Mouse (Mus musculus): Measurements from ENCODE around the gene Smtnl2. TPM values are rescaled to one million over a fixed set of nuclear protein-coding genes. Genes with fewer than 3 reads are reported as not detected.

The Smtnl2 gene
- polyA plus RNA-seq, 1 experiment from 2014 or later, result 16.4 TPM

DNA sequence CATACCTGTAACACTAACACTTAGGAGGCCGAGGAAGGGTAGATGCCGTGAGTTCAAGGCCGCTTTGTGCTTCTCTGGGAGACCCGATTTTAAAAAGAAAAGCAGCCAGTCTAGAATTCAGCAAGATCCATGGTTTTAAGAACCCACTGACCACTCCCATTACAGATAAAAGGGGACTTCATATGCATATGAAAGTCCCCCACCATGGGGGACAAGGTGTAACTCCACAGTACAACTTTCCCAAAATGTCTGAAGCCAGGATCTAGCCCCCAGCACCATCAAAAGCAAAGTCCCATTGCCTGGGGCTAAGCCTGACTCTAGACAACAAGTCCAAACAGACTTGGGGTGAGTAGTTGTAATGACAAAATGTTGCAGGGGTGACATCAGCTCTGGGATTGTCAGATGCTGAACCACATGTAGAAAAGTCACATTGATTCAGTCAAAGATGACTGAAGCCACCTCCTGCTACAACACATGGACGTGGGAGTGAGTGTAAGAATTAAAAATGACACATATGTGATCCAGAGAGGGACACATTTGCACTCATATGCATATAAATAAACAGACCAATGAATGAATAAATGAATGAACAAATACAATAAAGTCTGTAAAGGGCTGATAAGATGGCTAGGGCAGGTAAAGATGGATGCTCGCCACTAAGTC, 9.1 kb upstream of the Smtnl2 start:
- Histone ChIP-seq H3K27me3 (replicated peaks; ENCODE audit: low read depth, poor library complexity, severe bottlenecking) (0 out of 2 replicates have a peak, but pooled peaks cover 3% of the 10 kb centered on the region), H3K27ac (replicated peaks) (no peak overlapping the region), H3K36me3 (replicated peaks) (no peaks in the 10 kb centered on the region), H3K4me3 (no peak overlapping the region), H3K4me1 (peaks cover 23% of the 10 kb centered on the region), H3K9me3 (no peaks in the 10 kb centered on the region)
- no peak for DNase-seq (ENCODE audit: low spot score)
- WGBS, result 83% methylated on average over 6 of the region's 6 CpGs

DNA sequence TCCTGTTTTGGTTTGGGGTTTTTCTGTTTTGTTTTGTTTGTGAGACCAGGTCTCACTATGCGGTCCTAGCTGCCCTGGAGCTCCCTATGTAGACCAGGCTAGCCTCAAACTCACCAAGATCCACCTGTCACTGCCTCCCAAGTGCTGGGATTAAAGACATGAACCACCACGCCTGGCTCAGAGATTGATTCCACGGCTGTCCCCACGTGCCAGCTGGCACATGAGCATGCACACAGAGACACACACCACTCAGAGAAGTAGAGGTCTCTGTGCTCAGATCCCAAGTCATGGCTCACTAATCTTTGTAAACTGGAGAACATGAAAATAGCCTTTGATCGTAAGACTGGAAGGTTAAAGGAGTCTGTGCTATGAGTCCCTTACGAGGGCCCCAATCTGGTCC, 7.5 kb upstream of the Smtnl2 start:
- peaks cover 9% of the 10 kb centered on the region; the same call in 1 of the 2 replicates for H3K27me3 ChIP-seq (replicated peaks; ENCODE audit: low read depth, poor library complexity, severe bottlenecking)
- no peaks in the 10 kb centered on the region for H3K9me3 ChIP-seq
- WGBS, result 88% methylated on average over 6 of the region's 6 CpGs
- H3K4me3 ChIP-seq, result no peak overlapping the region
- H3K4me1 ChIP-seq, result peaks cover 20% of the 10 kb centered on the region
- H3K36me3 ChIP-seq (replicated peaks), result no peaks in the 10 kb centered on the region
- DNase-seq (ENCODE audit: low spot score), result no peak
- H3K27ac ChIP-seq (replicated peaks), result no peak overlapping the region

DNA sequence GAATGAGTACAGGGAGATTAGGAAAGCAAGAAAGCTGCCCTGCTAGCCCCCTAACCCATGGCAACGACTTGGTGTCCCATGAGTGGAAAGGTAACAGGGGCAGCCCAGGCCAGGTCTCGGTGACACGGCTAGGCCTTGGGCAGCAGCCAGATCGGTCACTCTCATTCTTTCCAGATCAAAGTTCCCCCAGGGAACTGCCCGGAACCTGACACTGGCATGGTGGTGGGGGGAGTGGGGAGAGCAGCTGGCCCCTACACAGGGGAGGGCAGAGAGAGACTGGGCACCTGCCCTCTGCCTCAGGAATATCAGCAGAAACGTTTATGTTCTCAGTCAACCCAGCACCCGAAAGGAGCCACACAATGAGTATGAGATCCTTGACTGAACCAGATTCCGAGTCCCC, 6.7 kb upstream of the Smtnl2 start:
- no peak for DNase-seq (ENCODE audit: low spot score)
- Histone ChIP-seq H3K9me3 (no peaks in the 10 kb centered on the region), H3K36me3 (replicated peaks) (no peaks in the 10 kb centered on the region), H3K27me3 (replicated peaks; ENCODE audit: low read depth, poor library complexity, severe bottlenecking) (peaks cover 17% of the 10 kb centered on the region; the same call in 1 of the 2 replicates), H3K4me3 (no peak overlapping the region), H3K27ac (replicated peaks) (peak overlapping the region; percentile 54; the same call in 1 of the 2 replicates), H3K4me1 (peaks cover 21% of the 10 kb centered on the region)
- 43% methylated on average over 8 of the region's 8 CpGs for WGBS

DNA sequence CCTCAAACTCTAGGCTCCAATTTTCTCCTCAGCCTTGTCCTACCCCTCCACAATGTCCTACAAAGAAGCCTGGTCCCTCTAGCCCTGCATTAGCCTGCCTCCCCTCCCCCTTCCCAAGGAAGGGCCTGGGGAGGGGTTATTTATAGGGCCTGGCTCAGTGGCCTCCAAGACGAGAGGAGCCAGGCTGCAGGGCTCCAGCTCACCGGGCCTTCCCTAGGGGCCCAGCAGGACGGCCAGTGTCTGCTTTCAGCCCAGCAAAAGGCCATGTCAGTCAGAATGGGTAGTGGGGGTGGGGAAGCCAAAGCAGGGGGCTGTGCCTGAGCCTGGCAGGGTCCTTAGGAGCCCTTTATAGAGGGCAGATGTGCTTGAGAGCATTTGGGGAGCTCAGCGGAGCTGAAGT, 5.9 kb upstream of the Smtnl2 start:
- peaks cover 26% of the 10 kb centered on the region for H3K4me1 ChIP-seq
- no peaks in the 10 kb centered on the region for H3K36me3 ChIP-seq (replicated peaks)
- H3K27ac ChIP-seq (replicated peaks), result peak overlapping the region; percentile 54; the same call in 1 of the 2 replicates
- WGBS, result 7% methylated on average over 4 of the region's 4 CpGs
- H3K9me3 ChIP-seq, result no peaks in the 10 kb centered on the region
- no peak overlapping the region for H3K4me3 ChIP-seq
- peaks cover 25% of the 10 kb centered on the region for H3K27me3 ChIP-seq (replicated peaks; ENCODE audit: low read depth, poor library complexity, severe bottlenecking)
- DNase-seq (ENCODE audit: low spot score), result peak; percentile 42

DNA sequence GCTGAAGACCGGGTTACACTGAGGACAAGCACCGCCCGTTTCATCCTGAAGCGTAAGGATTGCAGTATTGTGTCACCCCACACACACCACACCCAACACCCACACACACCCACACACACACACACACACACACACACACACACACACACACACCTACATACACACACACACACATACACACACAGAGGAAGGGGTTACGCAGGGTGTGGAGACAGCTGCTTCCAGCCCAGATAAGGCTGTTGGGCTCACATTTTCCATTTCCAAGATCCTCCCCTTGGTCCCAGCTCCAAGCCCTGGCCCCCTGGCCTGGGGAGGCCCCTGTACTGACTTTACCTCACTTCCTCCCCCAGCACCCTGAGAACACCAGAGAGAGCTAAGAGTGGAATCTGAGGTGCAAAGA, 5.2 kb upstream of the Smtnl2 start:
- Histone ChIP-seq H3K4me3 (no peak overlapping the region), H3K27ac (replicated peaks) (no peak overlapping the region; the same call in 1 of the 2 replicates), H3K9me3 (no peaks in the 10 kb centered on the region), H3K36me3 (replicated peaks) (no peaks in the 10 kb centered on the region), H3K27me3 (replicated peaks; ENCODE audit: low read depth, poor library complexity, severe bottlenecking) (peaks cover 32% of the 10 kb centered on the region), H3K4me1 (peaks cover 33% of the 10 kb centered on the region)
- DNase-seq (ENCODE audit: low spot score), result no peak
- 86% methylated on average over 5 of the region's 5 CpGs for WGBS

DNA sequence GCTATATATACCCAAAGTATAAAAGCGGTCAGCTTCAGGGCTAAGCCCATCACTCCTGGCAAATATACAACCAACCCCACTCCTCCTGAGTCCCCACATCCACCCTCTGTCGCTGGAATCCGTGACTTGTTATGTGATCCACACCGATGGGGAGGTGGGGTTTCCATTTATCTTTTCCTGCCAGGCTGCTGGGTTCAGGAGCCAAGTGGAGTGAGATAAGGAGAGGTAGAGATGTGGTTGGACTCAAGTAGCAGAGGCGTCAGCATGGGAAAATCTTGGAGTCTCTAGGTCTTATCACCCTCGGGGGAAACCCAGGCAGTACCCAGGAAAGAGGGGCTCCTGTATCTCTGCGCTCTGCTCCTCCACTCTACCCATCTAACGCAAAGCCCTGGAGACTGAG, 3.6 kb upstream of the Smtnl2 start:
- WGBS, result 84% methylated on average over 8 of the region's 8 CpGs
- H3K36me3 ChIP-seq (replicated peaks), result no peaks in the 10 kb centered on the region
- H3K4me1 ChIP-seq, result peaks cover 48% of the 10 kb centered on the region
- H3K27ac ChIP-seq (replicated peaks), result no peak overlapping the region
- no peak for DNase-seq (ENCODE audit: low spot score)
- no peak overlapping the region for H3K4me3 ChIP-seq
- H3K9me3 ChIP-seq, result no peaks in the 10 kb centered on the region
- peaks cover 47% of the 10 kb centered on the region for H3K27me3 ChIP-seq (replicated peaks; ENCODE audit: low read depth, poor library complexity, severe bottlenecking)

DNA sequence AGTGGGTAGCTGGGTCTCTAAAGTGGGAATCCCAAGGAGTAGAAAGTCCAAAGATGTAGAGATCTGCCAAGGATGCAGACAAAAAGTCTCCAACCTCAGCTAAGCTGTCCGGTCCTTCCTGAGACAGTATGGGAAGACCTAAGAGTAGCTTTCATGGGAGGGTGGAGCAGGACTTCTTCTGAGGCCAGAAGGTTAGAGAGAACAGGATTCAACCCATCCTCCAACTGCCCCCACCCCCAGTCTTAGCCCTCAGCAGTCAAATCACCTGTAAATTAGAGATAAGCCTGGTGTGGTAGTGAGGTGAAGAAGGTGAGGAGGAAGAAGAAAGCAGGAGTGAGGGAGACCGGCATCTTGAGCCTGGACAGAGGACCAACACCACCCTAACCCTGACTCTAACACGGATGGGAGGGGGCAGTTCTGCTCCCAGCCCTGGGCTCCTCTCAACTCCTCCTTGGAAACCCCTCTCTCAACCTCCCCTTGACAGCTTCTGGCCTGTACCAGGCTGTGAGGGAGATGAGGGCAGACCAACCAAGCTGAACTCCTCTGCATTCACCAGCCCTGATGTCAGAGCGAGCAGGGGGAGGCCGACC, 2.2 kb upstream of the Smtnl2 start:
- peaks cover 62% of the 10 kb centered on the region for H3K27me3 ChIP-seq (replicated peaks; ENCODE audit: low read depth, poor library complexity, severe bottlenecking)
- DNase-seq (ENCODE audit: low spot score), result no peak
- H3K4me1 ChIP-seq, result peaks cover 63% of the 10 kb centered on the region
- H3K9me3 ChIP-seq, result no peaks in the 10 kb centered on the region
- WGBS, result 69% methylated on average over 5 of the region's 5 CpGs
- no peaks in the 10 kb centered on the region for H3K36me3 ChIP-seq (replicated peaks)
- no peak overlapping the region for H3K27ac ChIP-seq (replicated peaks)
- no peak overlapping the region for H3K4me3 ChIP-seq

DNA sequence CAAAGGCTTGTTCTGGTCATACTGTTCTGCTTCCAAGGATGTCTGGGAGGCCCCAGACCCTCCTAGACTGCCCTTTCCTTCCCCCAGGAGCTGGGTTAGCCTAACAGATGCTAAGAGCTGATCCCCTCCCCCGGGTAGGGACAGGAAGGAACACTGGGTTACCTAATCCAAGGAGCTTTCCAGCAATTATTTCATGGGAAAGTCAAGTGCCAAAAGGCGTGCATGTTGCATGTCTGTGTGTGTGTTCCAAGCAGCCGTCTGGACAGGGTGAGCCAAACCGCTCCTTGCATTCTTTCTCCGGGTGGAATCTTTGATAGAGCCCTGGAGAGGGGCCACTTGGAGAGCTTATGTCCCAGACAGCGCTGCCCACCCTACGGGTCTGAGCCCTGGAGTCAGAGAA, 1.5 kb upstream of the Smtnl2 start:
- no peak for DNase-seq (ENCODE audit: low spot score)
- Histone ChIP-seq H3K9me3 (no peaks in the 10 kb centered on the region), H3K4me1 (peaks cover 63% of the 10 kb centered on the region), H3K4me3 (no peak overlapping the region), H3K27ac (replicated peaks) (no peak overlapping the region), H3K36me3 (replicated peaks) (no peaks in the 10 kb centered on the region), H3K27me3 (replicated peaks; ENCODE audit: low read depth, poor library complexity, severe bottlenecking) (peaks cover 68% of the 10 kb centered on the region)
- WGBS, result 84% methylated on average over 7 of the region's 7 CpGs

DNA sequence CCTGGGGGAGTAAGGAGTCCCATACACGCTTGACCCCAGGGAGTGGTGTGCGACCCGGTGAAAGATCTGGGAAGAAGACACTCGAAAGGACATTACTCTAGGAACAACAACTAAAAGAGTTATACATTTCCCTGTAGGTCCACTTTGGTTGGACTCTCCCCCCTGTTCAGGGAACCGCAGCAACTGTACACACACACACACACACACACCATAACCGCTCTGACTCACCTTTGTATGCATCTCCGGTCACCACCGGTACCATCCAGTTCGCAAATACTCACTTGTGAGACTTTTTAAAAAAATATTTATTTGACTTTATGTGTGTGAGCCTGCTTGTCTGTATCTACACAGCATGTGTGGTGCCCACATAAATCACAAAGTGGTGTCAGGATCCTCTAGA, 432 bp upstream of the Smtnl2 start:
- Histone ChIP-seq H3K36me3 (replicated peaks) (no peaks in the 10 kb centered on the region), H3K9me3 (no peaks in the 10 kb centered on the region), H3K27me3 (replicated peaks; ENCODE audit: low read depth, poor library complexity, severe bottlenecking) (peaks cover 79% of the 10 kb centered on the region), H3K27ac (replicated peaks) (no peak overlapping the region), H3K4me1 (peaks cover 63% of the 10 kb centered on the region), H3K4me3 (peak overlapping the region; percentile 86)
- no peak for DNase-seq (ENCODE audit: low spot score)
- 35% methylated on average over 9 of the region's 9 CpGs for WGBS

DNA sequence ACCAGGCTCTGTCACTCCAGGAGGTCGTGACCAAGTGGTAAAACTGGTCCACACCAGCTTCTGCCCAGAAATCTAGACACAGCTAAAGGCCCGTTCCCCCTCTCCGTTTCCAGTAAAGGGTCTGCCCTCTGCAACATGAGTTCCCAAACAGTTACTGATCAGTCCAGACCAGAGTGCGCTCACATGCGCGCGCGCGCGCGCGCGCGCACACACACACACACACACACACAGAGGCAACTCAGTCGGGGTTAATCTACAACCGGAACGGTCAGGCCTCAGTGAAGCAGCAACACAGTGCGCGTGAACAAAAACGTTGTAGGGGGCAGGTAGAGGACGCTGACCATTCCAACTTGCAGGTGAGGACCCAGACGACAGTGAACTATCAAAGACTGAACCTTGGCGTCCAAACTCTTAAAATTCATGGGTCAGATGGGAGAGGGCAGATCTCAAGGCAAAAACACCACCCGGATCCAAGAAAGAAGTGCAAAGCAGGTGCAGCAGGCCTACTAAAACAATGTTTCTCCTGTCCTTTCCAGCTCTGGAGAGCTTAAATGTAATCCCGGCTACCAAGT, 906 bp downstream of the Smtnl2 start:
- H3K9me3 ChIP-seq, result no peaks in the 10 kb centered on the region
- peaks cover 73% of the 10 kb centered on the region for H3K4me1 ChIP-seq
- H3K27me3 ChIP-seq (replicated peaks; ENCODE audit: low read depth, poor library complexity, severe bottlenecking), result peaks cover 81% of the 10 kb centered on the region
- DNase-seq (ENCODE audit: low spot score), result peak; percentile 45
- H3K27ac ChIP-seq (replicated peaks), result no peak overlapping the region
- H3K4me3 ChIP-seq, result peak overlapping the region; percentile 86
- 2% methylated on average over 25 of the region's 25 CpGs for WGBS
- no peaks in the 10 kb centered on the region for H3K36me3 ChIP-seq (replicated peaks)

DNA sequence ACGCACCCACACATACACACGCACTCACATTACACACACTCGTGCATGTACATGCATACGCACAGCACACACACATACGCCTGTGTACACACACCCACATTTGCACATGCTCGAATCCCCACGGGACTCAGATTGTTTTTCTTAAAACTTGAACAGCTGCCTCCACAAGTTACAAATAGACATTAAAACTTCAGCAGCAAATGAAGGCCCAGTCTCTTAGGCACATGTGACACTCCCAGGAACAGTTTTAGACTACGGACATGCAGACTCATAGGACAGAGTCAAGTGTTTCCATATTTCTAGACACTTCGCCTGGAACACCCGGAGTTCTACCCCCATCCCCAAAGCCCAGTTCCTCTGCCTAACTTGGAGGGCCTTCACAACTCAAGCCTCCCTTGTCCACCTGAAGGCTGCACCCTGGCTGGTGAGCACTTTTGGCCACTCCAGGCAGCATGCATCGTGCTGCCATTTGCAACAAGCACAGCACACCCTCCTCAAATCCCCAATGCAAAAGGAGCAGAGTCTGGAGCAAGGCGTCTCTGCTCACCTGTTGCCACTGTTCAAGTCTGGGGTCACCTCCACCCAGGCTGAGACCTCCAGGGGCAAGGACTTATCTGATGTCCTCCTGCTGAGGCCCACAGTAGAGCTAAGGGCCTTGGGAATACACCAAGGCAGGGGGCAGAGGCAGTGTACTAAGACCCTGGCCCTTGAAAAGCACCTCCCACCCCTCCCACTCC, 1.7 kb downstream of the Smtnl2 start:
- H3K27me3 ChIP-seq (replicated peaks; ENCODE audit: low read depth, poor library complexity, severe bottlenecking), result peaks cover 81% of the 10 kb centered on the region
- peaks cover 76% of the 10 kb centered on the region for H3K4me1 ChIP-seq
- no peak for DNase-seq (ENCODE audit: low spot score)
- no peaks in the 10 kb centered on the region for H3K9me3 ChIP-seq
- H3K27ac ChIP-seq (replicated peaks), result no peak overlapping the region
- 79% methylated on average over 12 of the region's 12 CpGs for WGBS
- H3K36me3 ChIP-seq (replicated peaks), result no peaks in the 10 kb centered on the region
- peak overlapping the region; percentile 86 for H3K4me3 ChIP-seq

DNA sequence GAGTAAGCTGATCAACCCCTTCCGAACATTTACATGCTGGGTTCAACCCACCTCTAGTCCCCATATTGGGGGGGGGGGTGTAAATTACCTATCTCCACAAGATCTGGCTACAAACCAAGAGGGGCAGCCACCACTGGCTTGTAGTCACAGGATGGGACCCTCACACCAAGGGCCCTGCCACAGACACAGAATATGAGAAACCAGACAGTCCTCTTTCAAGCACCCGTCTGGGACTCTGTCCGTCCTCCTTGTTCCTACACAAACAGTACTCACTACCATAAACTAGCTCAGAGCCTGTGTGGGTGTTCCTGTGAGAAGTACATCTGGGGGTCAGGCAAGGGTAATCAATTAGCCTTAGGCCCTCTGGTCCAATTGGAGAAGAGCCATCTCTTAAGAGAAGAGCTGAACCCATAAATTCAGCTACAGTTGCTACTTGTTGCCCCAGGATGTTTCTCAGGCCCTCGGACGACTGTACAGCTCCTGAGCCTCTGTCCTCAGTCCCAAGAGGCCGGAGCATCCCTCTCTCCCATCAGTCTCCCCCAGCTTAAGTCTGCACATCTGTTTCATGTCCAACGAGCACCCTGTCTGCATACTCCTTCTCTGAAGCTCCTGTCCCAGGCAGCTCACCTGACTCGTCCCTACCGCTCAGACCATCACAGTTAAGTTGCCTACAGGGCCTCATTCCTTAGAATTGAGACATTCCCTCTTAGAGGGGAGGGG, 2.9 kb downstream of the Smtnl2 start:
- Histone ChIP-seq H3K27me3 (replicated peaks; ENCODE audit: low read depth, poor library complexity, severe bottlenecking) (peaks cover 72% of the 10 kb centered on the region), H3K27ac (replicated peaks) (no peak overlapping the region), H3K4me1 (peaks cover 76% of the 10 kb centered on the region), H3K9me3 (no peaks in the 10 kb centered on the region), H3K36me3 (replicated peaks) (0 out of 2 replicates have a peak, but pooled peaks cover under 1% of the 10 kb centered on the region), H3K4me3 (no peak overlapping the region)
- 57% methylated on average over 9 of the region's 9 CpGs for WGBS
- DNase-seq (ENCODE audit: low spot score), result no peak
